Mouse (Mus musculus): ENCODE measurements around the gene Serpina3k. TPM values are rescaled to one million over a fixed set of nuclear protein-coding genes. Genes with fewer than 3 reads are reported as not detected.
"Not testable (repeated sequence)": the region's sequence is repeated elsewhere in the genome, so short reads cannot be mapped to it uniquely, and the experiment has no call there.

Gene Serpina3k
- polyA plus RNA-seq (2014; fragmentation: Nextera tagmentation; extraction: Ambion mirVana), result not detected in 2 replicates

DNA sequence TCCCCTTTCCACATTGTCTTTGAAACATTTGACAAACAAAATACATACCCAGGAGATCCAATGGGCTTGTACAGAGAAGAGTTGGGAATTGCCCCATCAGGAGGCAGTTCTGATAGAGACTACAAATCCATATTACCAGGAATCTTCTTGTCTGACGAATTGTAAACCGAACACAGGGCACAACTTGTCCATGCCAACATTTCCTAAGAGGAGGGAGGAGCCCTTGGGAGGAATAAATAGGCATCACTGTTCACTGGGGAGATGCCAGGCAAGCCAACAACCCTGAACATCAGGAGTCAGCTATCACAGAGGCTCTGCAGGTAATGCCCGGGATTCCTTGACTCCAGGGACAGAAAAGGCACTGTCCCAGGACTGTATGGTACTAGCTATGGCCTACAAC, at the start of gene Serpina3k, which contains the start of gene Serpina3m:
TSS of gene Serpina3k (plus strand) at position 261 of the 400 bp plus-strand sequence.
TSS of gene Serpina3m (plus strand) at position 261 of the 400 bp plus-strand sequence.
- not testable (repeated sequence) for DNase-seq (ENCODE audit: low spot score); ATAC-seq (replicated peaks; ENCODE audit: insufficient number of reproducible peaks, low FRiP score, low TSS enrichment, low read depth); H3K9ac ChIP-seq (replicated peaks; ENCODE audit: low read length); H3K4me1 ChIP-seq (ENCODE audit: control insufficient read depth, insufficient read depth, low read length); H3K27me3 ChIP-seq (ENCODE audit: control insufficient read depth, insufficient read depth, low read length); H3K4me2 ChIP-seq (ENCODE audit: low read depth, low read length); H3K27ac ChIP-seq (replicated peaks; ENCODE audit: low read depth, low read length); H3K4me3 ChIP-seq (ENCODE audit: low read depth, low read length); H3K9me3 ChIP-seq (replicated peaks; ENCODE audit: control insufficient read depth, low read length); H3K36me3 ChIP-seq (replicated peaks; ENCODE audit: control insufficient read depth, insufficient read depth, low read depth, low read length)
- whole genome bisulfite sequencing, result 90% methylated on average over 3 of the region's 3 CpGs

DNA sequence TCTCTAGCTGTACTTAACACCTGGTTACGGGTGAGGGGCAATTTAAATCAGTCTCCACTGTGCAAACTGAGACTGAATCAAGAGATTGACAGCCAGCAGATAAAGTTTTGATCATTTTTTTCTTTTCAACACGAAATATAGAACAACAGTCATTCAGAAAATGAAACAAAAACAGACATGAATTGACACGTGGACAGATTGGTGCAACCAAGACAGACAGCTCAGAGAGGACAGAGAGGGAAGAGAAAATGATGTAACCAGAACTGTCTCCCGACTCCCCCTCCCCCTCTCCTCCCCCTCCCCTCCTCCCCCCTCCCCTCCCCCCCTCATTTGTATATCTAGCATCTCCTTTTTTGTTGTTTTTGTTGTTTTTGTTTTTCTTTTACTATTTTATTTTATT, 48.4 kb upstream of the Serpina3k start:
- ATAC-seq (replicated peaks; ENCODE audit: insufficient number of reproducible peaks, low FRiP score, low TSS enrichment, low read depth), result no peak
- Histone ChIP-seq H3K4me3 (ENCODE audit: low read depth, low read length) (no peak overlapping the region), H3K9ac (replicated peaks; ENCODE audit: low read length) (no peak overlapping the region), H3K4me2 (ENCODE audit: low read depth, low read length) (no peak overlapping the region), H3K27me3 (ENCODE audit: control insufficient read depth, insufficient read depth, low read length) (no peaks in the 10 kb centered on the region), H3K27ac (replicated peaks; ENCODE audit: low read depth, low read length) (no peak overlapping the region), H3K4me1 (ENCODE audit: control insufficient read depth, insufficient read depth, low read length) (no peaks in the 10 kb centered on the region), H3K36me3 (replicated peaks; ENCODE audit: control insufficient read depth, insufficient read depth, low read depth, low read length) (no peaks in the 10 kb centered on the region), H3K9me3 (replicated peaks; ENCODE audit: control insufficient read depth, low read length) (no peaks in the 10 kb centered on the region)
- 46% methylated on average over 4 of the region's 4 CpGs for WGBS
- DNase-seq (ENCODE audit: low spot score), result no peak

DNA sequence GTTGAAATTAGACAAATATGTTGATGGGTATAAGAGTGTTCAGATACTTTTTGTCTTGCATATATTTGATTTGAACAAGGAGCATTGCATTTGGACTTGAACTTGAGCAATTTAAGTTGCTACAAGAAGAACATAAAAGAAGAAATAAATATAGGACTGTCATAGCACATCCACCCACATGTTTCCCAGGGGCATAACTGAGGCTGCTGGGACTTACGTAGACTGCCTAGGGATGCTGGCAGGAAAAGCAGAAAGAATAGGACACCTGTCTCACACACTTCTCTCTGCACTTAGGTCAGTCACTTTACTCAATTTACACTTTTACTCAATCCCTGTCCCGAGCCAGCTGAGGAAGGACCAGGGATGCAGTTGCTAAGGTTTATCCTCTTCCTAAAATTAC, 44.3 kb upstream of the Serpina3k start:
- WGBS, result 88% methylated on average over 2 of the region's 2 CpGs
- no peaks in the 10 kb centered on the region for H3K27me3 ChIP-seq (ENCODE audit: control insufficient read depth, insufficient read depth, low read length)
- H3K4me3 ChIP-seq (ENCODE audit: low read depth, low read length), result no peak overlapping the region
- ATAC-seq (replicated peaks; ENCODE audit: insufficient number of reproducible peaks, low FRiP score, low TSS enrichment, low read depth) (no peak), DNase-seq (ENCODE audit: low spot score) (no peak)
- no peak overlapping the region for H3K27ac ChIP-seq (replicated peaks; ENCODE audit: low read depth, low read length)
- no peak overlapping the region for H3K4me2 ChIP-seq (ENCODE audit: low read depth, low read length)
- no peaks in the 10 kb centered on the region for H3K9me3 ChIP-seq (replicated peaks; ENCODE audit: control insufficient read depth, low read length)
- H3K4me1 ChIP-seq (ENCODE audit: control insufficient read depth, insufficient read depth, low read length), result no peaks in the 10 kb centered on the region
- H3K9ac ChIP-seq (replicated peaks; ENCODE audit: low read length), result no peak overlapping the region
- no peaks in the 10 kb centered on the region for H3K36me3 ChIP-seq (replicated peaks; ENCODE audit: control insufficient read depth, insufficient read depth, low read depth, low read length)

DNA sequence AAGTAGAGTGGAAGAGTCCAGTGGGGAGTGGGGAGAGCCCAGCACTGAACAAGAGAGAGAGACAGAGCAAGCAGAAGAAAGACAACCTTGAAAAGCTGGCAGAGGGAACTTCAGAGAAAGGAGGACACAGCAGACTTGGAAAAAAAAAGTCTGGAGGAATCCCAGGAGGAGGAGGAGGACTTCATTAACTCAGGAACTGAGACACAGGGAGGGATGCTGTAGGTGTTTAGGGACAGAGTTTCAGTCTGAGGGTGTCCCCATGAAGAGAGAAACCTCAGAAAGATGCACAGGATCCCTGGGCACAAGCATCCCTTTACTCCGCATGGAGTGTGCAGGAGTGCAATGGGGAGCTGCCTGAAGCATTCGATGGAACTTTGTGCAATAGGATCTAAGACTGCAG, 40.2 kb upstream of the Serpina3k start:
- 89% methylated on average over 2 of the region's 2 CpGs for WGBS
- Histone ChIP-seq H3K27ac (replicated peaks; ENCODE audit: low read depth, low read length) (no peak overlapping the region), H3K27me3 (ENCODE audit: control insufficient read depth, insufficient read depth, low read length) (no peaks in the 10 kb centered on the region), H3K4me2 (ENCODE audit: low read depth, low read length) (no peak overlapping the region), H3K4me1 (ENCODE audit: control insufficient read depth, insufficient read depth, low read length) (no peaks in the 10 kb centered on the region), H3K9me3 (replicated peaks; ENCODE audit: control insufficient read depth, low read length) (no peaks in the 10 kb centered on the region), H3K9ac (replicated peaks; ENCODE audit: low read length) (no peak overlapping the region), H3K36me3 (replicated peaks; ENCODE audit: control insufficient read depth, insufficient read depth, low read depth, low read length) (no peaks in the 10 kb centered on the region), H3K4me3 (ENCODE audit: low read depth, low read length) (no peak overlapping the region)
- ATAC-seq (replicated peaks; ENCODE audit: insufficient number of reproducible peaks, low FRiP score, low TSS enrichment, low read depth) (no peak), DNase-seq (ENCODE audit: low spot score) (no peak)

DNA sequence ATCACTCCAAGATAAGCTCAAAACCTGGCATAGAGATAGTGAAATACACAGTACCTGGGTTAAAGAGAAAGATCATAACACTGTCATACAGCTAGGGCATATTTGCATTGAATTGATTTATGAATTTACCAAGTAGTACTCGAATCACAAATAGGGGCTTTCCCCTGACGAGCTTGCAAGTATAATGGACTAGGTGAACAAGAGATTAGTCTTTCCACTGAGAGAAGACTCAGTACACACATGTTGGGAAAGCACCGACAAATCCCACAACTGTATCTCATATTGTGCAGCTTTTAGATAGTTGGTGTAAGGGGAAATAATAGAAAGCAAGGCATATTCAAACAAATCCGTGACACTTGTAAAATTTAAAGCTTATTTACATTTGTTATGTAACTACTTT, 32.3 kb upstream of the Serpina3k start:
- no peaks in the 10 kb centered on the region for H3K36me3 ChIP-seq (replicated peaks; ENCODE audit: control insufficient read depth, insufficient read depth, low read depth, low read length)
- no peak overlapping the region for H3K27ac ChIP-seq (replicated peaks; ENCODE audit: low read depth, low read length)
- H3K4me3 ChIP-seq (ENCODE audit: low read depth, low read length), result no peak overlapping the region
- ATAC-seq (replicated peaks; ENCODE audit: insufficient number of reproducible peaks, low FRiP score, low TSS enrichment, low read depth) (no peak), DNase-seq (ENCODE audit: low spot score) (no peak)
- H3K27me3 ChIP-seq (ENCODE audit: control insufficient read depth, insufficient read depth, low read length), result no peaks in the 10 kb centered on the region
- H3K4me2 ChIP-seq (ENCODE audit: low read depth, low read length), result no peak overlapping the region
- no peaks in the 10 kb centered on the region for H3K4me1 ChIP-seq (ENCODE audit: control insufficient read depth, insufficient read depth, low read length)
- H3K9me3 ChIP-seq (replicated peaks; ENCODE audit: control insufficient read depth, low read length), result no peaks in the 10 kb centered on the region
- 85% methylated on average over 4 of the region's 4 CpGs for WGBS
- H3K9ac ChIP-seq (replicated peaks; ENCODE audit: low read length), result no peak overlapping the region

DNA sequence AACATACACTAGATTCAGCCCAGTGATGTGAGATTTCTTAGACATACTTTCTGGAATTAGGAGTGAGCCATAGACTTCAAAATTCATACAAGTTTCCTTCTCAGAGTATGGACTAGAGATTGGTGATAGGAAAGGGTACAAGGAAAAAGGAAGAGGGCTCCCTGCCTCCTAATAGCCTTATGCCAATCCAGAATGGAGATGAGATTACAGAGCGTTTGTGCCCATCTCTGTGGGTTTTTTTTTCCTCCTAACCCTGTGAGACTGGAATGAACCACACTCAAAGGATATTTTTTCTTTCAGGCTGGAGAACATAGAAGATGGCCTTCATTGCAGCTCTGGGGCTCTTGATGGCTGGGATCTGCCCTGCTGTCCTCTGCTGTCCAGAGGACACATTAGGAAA, 24.0 kb upstream of the Serpina3k start, which contains the start of gene Serpina3j:
TSS of gene Serpina3j (plus strand) at position 301 of the 400 bp plus-strand sequence.
- no peaks in the 10 kb centered on the region for H3K9me3 ChIP-seq (replicated peaks; ENCODE audit: control insufficient read depth, low read length)
- no peak within 1 kb of the TSS for H3K4me2 ChIP-seq (ENCODE audit: low read depth, low read length)
- ATAC-seq (replicated peaks; ENCODE audit: insufficient number of reproducible peaks, low FRiP score, low TSS enrichment, low read depth), result no peak
- no peaks in the 10 kb centered on the region for H3K36me3 ChIP-seq (replicated peaks; ENCODE audit: control insufficient read depth, insufficient read depth, low read depth, low read length)
- H3K4me3 ChIP-seq (ENCODE audit: low read depth, low read length), result no peak within 1 kb of the TSS
- H3K27me3 ChIP-seq (ENCODE audit: control insufficient read depth, insufficient read depth, low read length), result no peaks in the 10 kb centered on the region
- 86% methylated on average over 1 of the region's 1 CpGs for WGBS
- H3K27ac ChIP-seq (replicated peaks; ENCODE audit: low read depth, low read length), result no peak within 1 kb of the TSS
- H3K9ac ChIP-seq (replicated peaks; ENCODE audit: low read length), result no peak within 1 kb of the TSS
- DNase-seq (ENCODE audit: low spot score), result no peak
- no peaks in the 10 kb centered on the region for H3K4me1 ChIP-seq (ENCODE audit: control insufficient read depth, insufficient read depth, low read length)

DNA sequence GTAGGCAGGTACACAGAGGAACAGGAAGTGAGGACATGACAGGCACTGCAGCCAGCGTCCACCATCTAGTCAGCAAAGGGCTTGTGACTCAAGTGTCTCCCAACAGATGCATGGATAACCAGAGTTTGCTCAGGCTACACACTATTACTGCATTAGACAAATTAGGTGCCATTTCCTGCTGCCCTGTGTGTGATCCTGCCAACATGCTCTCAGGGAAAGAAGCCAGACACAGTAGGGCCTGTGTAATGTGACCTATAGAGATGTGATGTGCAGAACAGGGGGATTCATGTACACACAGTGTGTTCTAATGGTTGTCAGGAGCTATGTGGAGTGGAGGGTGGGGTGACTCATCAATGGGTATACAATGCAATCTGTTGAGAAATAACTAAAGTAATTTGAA, 15.8 kb upstream of the Serpina3k start:
- H3K9ac ChIP-seq (replicated peaks; ENCODE audit: low read length), result no peak overlapping the region
- H3K27me3 ChIP-seq (ENCODE audit: control insufficient read depth, insufficient read depth, low read length), result no peaks in the 10 kb centered on the region
- WGBS, result 61% methylated on average over 1 of the region's 1 CpGs
- no peaks in the 10 kb centered on the region for H3K4me1 ChIP-seq (ENCODE audit: control insufficient read depth, insufficient read depth, low read length)
- no peak overlapping the region for H3K27ac ChIP-seq (replicated peaks; ENCODE audit: low read depth, low read length)
- DNase-seq (ENCODE audit: low spot score), result no peak
- H3K36me3 ChIP-seq (replicated peaks; ENCODE audit: control insufficient read depth, insufficient read depth, low read depth, low read length), result no peaks in the 10 kb centered on the region
- ATAC-seq (replicated peaks; ENCODE audit: insufficient number of reproducible peaks, low FRiP score, low TSS enrichment, low read depth), result no peak
- no peaks in the 10 kb centered on the region for H3K9me3 ChIP-seq (replicated peaks; ENCODE audit: control insufficient read depth, low read length)
- H3K4me3 ChIP-seq (ENCODE audit: low read depth, low read length), result no peak overlapping the region
- no peak overlapping the region for H3K4me2 ChIP-seq (ENCODE audit: low read depth, low read length)

DNA sequence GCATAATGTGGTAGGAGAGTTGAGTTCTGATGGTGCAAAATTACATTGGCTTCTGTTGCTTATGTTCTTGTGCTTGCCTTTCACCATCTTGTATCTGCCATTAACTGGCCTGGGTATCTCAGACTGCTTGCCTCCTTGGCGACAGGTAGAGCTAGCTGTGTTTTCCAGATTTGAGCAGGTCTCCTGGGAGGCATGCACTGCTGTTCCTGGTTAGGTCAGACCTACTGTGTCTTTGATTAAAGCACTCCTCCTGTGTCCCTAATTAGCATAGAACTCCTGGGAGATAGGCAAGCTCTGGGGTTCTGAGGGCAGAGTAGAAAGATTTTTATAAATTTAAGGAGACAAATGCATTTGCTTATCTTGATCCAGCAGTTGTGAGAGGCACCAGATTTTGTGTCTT, 6.6 kb upstream of the Serpina3k start:
- H3K27me3 ChIP-seq (ENCODE audit: control insufficient read depth, insufficient read depth, low read length), result no peaks in the 10 kb centered on the region

More for the DNA sequence above, 6.6 kb upstream of the Serpina3k start:
- Histone ChIP-seq H3K36me3 (replicated peaks; ENCODE audit: control insufficient read depth, insufficient read depth, low read depth, low read length) (no peaks in the 10 kb centered on the region), H3K4me3 (ENCODE audit: low read depth, low read length) (no peak overlapping the region), H3K4me2 (ENCODE audit: low read depth, low read length) (no peak overlapping the region), H3K9ac (replicated peaks; ENCODE audit: low read length) (no peak overlapping the region), H3K4me1 (ENCODE audit: control insufficient read depth, insufficient read depth, low read length) (no peaks in the 10 kb centered on the region), H3K9me3 (replicated peaks; ENCODE audit: control insufficient read depth, low read length) (no peaks in the 10 kb centered on the region), H3K27ac (replicated peaks; ENCODE audit: low read depth, low read length) (no peak overlapping the region)
- WGBS, result 35% methylated on average over 1 of the region's 1 CpGs
- DNase-seq (ENCODE audit: low spot score), result no peak
- no peak for ATAC-seq (replicated peaks; ENCODE audit: insufficient number of reproducible peaks, low FRiP score, low TSS enrichment, low read depth)
